Mouse (Mus musculus) ES-Bruce4 (cell line): ENCODE results near the gene Exosc10. TPM values are rescaled to one million over a fixed set of nuclear protein-coding genes. Genes with fewer than 3 reads are reported as not detected.

Experiments used
- H3K27ac ChIP-seq: 2 replicates; pipeline ENCODE4 v1.5.1; 2012; ENCODE audit warnings: low read length, inconsistent platforms; ENCODE audit not compliant: insufficient read depth
- H3K27me3 ChIP-seq: 2 replicates; pipeline ENCODE4 v1.6.1; 2012; ENCODE audit warnings: mild to moderate bottlenecking, low read length, inconsistent platforms; ENCODE audit not compliant: control insufficient read depth, poor library complexity, insufficient read depth, severe bottlenecking
- H3K36me3 ChIP-seq: 2 replicates; pipeline ENCODE4 v1.6.1; 2012; ENCODE audit warnings: inconsistent platforms, mild to moderate bottlenecking, low read length, moderate library complexity; ENCODE audit not compliant: control insufficient read depth, poor library complexity, insufficient read depth, severe bottlenecking
- H3K4me1 ChIP-seq: one replicate; pipeline ENCODE4 v1.8.1; 2011; ENCODE audit warnings: low read length; ENCODE audit not compliant: control insufficient read depth, insufficient read depth
- H3K4me3 ChIP-seq: 2 replicates; pipeline ENCODE4 v1.5.1; 2011; ENCODE audit warnings: low read depth, mild to moderate bottlenecking, low read length
- H3K9ac ChIP-seq: 2 replicates; pipeline ENCODE4 v1.6.1; 2012; ENCODE audit warnings: low read depth, mild to moderate bottlenecking, inconsistent platforms; ENCODE audit not compliant: poor library complexity, severe bottlenecking
- H3K9me3 ChIP-seq: replicated peaks from 2 replicates; pipeline ENCODE4 v1.6.1; 2012; ENCODE audit warnings: mild to moderate bottlenecking, low read length, inconsistent platforms; ENCODE audit not compliant: control insufficient read depth, poor library complexity, insufficient read depth, severe bottlenecking
- CTCF ChIP-seq: IDR thresholded peaks from one replicate; pipeline ENCODE4 v1.8.1; 2011; ENCODE audit warnings: low read depth, low read length
- EP300 ChIP-seq: IDR thresholded peaks from 2 replicates; pipeline ENCODE4 v1.6.1; 2011; ENCODE audit warnings: low read depth, low read length; ENCODE audit not compliant: insufficient read depth
- POLR2A ChIP-seq: IDR thresholded peaks from one replicate; pipeline ENCODE4 v1.8.1; 2011; ENCODE audit warnings: low read length; ENCODE audit not compliant: insufficient read depth
- polyA plus RNA-seq: library from polyadenylated mRNA; stranded (reverse); fragments of >200 nt; gene quantifications from 2 replicates; pipeline ENCODE4 v1.2.4, GENCODE M21; 2011; ENCODE audit warnings: low read depth; ENCODE audit not compliant: missing spikeins, insufficient read depth, insufficient read length

Exosc10 gene
- polyA plus RNA-seq, 1 experiment = 52.8 TPM

DNA sequence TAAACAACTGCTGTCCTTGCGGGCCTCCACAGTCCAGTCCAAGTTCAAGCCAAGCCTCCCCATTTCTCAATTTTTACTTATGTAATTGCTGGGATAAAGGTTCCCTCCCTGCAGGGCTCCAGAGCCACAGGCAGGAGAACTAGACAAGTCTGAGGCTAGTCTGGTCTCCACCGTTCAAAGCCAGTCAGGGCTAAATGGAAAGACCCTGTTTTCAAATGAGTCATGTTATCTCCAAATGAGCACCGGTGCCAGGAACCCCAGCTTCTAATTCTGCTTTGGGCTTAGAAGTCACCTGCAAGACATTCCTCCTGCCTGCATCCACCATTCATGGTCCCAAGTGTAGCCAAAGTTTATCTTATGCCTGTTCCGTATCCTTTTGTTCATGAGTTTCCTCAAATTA, 43.6 kb downstream of the Exosc10 start:
- Histone ChIP-seq H3K27ac (peak overlapping the region; percentile 73), H3K4me1 (peaks cover 17% of the 10 kb centered on the region), H3K27me3 (no peaks in the 10 kb centered on the region), H3K4me3 (no peak overlapping the region), H3K9me3 (no peaks in the 10 kb centered on the region), H3K9ac (peak overlapping the region; percentile 15; the same call in 1 of the 2 replicates), H3K36me3 (peaks cover 3% of the 10 kb centered on the region; the same call in 1 of the 2 replicates)
- TF ChIP-seq EP300 (0 out of 2 replicates have a peak, but pooled peaks have one; percentile 3), CTCF (no peak)

DNA sequence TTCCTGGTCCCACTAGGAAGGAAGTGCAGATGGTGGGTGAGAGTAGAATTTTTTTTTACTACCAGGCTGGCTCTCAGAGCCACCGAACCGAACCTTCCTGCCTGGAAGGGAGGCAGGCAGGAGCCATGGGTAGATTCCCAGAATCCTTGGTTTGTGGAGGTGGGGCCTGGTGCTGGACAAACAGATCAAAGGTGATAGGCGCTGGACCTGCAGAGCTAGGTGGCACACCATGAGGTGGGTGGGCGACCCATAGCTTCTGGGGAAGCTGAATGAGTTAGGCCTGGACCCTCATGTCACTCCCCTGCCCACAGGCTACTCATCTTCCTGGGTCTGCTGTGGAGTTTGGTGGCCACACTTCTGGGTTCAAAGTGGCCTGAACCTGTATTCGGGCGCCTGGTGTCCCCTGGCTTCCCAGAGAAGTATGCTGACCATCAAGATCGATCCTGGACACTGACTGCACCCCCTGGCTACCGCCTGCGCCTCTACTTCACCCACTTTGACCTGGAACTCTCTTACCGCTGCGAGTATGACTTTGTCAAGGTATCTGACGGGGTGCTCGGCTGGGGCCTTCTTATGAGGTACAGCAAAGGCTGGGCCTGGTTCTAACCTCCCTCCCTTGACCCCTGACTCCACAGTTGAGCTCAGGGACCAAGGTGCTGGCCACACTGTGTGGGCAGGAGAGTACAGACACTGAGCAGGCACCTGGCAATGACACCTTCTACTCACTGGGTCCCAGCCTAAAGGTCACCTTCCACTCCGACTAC, 44.3 kb downstream of the Exosc10 start, which contains the start of gene Masp2:
Gene Masp2 (plus strand): TSS at position 198 of the 764 bp plus-strand sequence.
- H3K4me1 ChIP-seq = peaks cover 17% of the 10 kb centered on the region
- peak within 1 kb of the TSS; percentile 15 for H3K9ac ChIP-seq
- H3K27me3 ChIP-seq = no peaks in the 10 kb centered on the region
- peak within 1 kb of the TSS; percentile 21 for H3K4me3 ChIP-seq
- H3K36me3 ChIP-seq = no peaks in the 10 kb centered on the region
- peak within 1 kb of the TSS; percentile 73 for H3K27ac ChIP-seq
- no peak for TF ChIP-seq EP300
- no peak for TF ChIP-seq POLR2A
- no peak for TF ChIP-seq CTCF
- H3K9me3 ChIP-seq = no peaks in the 10 kb centered on the region

DNA sequence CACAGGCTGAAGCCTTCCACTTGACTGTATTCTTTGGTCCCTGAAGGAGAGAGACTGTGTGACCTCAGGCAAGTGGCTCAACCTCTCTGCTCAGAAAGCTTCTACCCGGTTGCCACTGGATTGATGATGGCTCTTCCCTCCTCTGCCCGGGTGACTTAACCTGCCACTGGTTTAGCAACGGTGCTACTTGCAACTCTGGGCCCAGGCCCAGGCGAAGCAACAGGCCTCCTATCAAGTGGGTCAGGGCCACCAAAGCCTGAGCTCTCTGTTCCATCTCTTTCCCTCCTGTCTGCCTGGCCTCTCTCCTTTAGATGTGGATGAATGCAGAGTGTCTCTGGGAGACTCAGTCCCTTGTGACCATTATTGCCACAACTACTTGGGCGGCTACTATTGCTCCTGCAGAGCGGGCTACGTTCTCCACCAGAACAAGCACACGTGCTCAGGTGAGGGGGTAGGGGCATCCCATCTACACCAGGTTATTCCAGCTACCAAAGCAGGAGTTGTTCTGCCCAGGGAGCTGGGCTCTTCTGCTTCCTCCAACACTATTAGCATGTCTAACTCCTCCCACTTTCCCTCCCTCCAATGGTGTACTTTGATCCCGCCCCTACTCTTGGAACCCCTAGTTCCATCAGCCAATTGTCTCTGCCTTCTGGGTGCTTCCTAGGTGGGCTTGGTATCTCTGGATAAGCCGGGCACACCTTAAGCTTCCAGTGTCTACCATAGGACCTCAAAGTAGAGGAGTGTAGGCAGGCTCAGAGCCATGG, 45.3 kb downstream of the Exosc10 start:
- TF ChIP-seq EP300 (no peak), POLR2A (peak; percentile 70), CTCF (no peak)
- Histone ChIP-seq H3K4me3 (peak overlapping the region; percentile 22; the same call in 1 of the 2 replicates), H3K9me3 (no peaks in the 10 kb centered on the region), H3K27ac (peak overlapping the region; percentile 30), H3K9ac (no peak overlapping the region), H3K4me1 (peaks cover 17% of the 10 kb centered on the region), H3K36me3 (no peaks in the 10 kb centered on the region), H3K27me3 (no peaks in the 10 kb centered on the region)

DNA sequence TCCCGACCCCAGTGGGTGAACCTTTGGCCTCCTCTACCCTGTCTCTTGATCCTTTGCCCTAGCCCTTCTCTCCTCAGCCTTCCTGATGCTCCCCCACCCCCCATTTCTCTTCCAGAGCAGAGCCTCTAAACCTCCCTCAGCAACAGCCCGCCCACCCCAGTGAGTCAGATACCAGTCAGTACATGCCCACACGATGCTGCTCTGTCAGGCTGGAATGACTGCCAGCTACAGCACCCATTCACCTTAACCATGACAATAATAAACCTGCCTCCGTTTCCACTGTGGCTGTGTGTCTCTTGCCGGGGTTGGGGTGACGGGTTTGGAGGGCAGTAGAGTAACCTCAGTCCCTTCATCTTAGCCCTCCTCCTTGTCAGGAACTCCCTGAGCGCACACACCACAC, 45.9 kb downstream of the Exosc10 start:
- H3K9me3 ChIP-seq = no peaks in the 10 kb centered on the region

DNA sequence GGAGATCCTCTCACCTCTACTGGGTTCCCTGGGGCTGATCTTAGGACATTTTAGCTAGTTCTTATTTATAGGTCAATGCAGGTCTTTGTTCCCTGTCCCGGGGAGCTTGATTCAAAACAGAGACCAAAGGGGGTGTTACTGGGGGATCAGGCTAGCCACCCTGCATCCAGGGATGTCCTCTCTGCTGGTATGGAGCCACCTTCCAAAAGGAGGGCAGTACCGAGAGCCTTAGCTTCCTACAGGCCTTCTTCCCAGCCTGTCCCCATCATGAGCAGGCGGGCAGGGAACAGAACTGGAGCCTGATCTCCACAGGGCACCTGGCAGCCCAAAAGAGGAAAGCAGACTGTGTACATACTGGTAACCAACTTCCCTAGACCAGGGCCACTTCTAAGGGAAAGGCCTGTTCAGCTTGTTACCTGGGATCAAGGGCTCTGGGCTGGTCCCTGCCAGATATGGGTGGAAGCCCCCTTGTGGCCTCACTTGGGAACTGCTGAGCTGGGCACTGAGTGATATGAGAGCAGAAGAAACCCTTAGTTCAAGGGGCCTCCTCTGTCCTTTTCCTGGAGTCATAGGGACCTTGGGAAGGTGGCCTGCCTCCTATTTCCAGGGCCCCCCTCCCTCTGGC, 46.4 kb downstream of the Exosc10 start:
- Histone ChIP-seq H3K27me3 (no peaks in the 10 kb centered on the region), H3K4me1 (peaks cover 17% of the 10 kb centered on the region), H3K9me3 (no peaks in the 10 kb centered on the region), H3K9ac (no peak overlapping the region), H3K36me3 (no peaks in the 10 kb centered on the region), H3K27ac (no peak overlapping the region), H3K4me3 (no peak overlapping the region)
- TF ChIP-seq CTCF = peak; percentile 67
- no peak for TF ChIP-seq POLR2A
- TF ChIP-seq EP300 = no peak

More for the DNA sequence above, 45.9 kb downstream of the Exosc10 start:
- H3K27ac ChIP-seq = no peak overlapping the region
- no peaks in the 10 kb centered on the region for H3K36me3 ChIP-seq
- peaks cover 17% of the 10 kb centered on the region for H3K4me1 ChIP-seq
- TF ChIP-seq CTCF (no peak), POLR2A (no peak), EP300 (no peak)
- H3K27me3 ChIP-seq = no peaks in the 10 kb centered on the region
- no peak overlapping the region for H3K9ac ChIP-seq
- H3K4me3 ChIP-seq = no peak overlapping the region
